Mouse (Mus musculus) megakaryocyte-erythroid progenitor cell, adult 5-6 weeks (primary cell): Measurements from ENCODE around the gene Dmrt1. TPM values are rescaled to one million over a fixed set of nuclear protein-coding genes. Genes with fewer than 3 reads are reported as not detected.
"Not testable (repeated sequence)": the region's sequence is repeated elsewhere in the genome, so short reads cannot be mapped to it uniquely, and the experiment has no call there.

Experiments
- ATAC-seq: replicated peaks from 2 replicates; pipeline ENCODE4 v1.8.0; 2016; ENCODE audit warnings: mild to moderate bottlenecking, inconsistent platforms; ENCODE audit not compliant: severe bottlenecking, poor library complexity, low FRiP score, low TSS enrichment
- total RNA-seq, 2 experiments: library from RNA; stranded (forward) in 1 of 2; stranded (reverse) in 1 of 2; fragments of 200-1000, 215-1000 nt in 1 of 2; fragments of >200 nt in 1 of 2; fragmentation: Nextera tagmentation in 1 of 2; gene quantifications; 2 replicates each; pipeline ENCODE4 v1.2.3; 2014 to 2017

The Dmrt1 gene
- not detected in 2 replicates for total RNA-seq (2014; fragmentation: Nextera tagmentation)
- total RNA-seq (2017) = not detected in 2 replicates

- ATAC-seq = no peak
These were observed at the start of gene Dmrt1 for GRCm38 (mm10) chr19:25505360-25506196. TSS of gene Dmrt1 (plus strand) at chr19:25505618.

GRCm38 (mm10) chr19:25460760-25461159 is 44.7 kb upstream of the Dmrt1 start:
- ATAC-seq = no peak

GRCm38 (mm10) chr19:25461553-25462320 is 43.7 kb upstream of the Dmrt1 start:
- ATAC-seq = no peak

- not testable (repeated sequence) for ATAC-seq
These were observed 29.6 kb upstream of the Dmrt1 start for GRCm38 (mm10) chr19:25475806-25476205.

GRCm38 (mm10) chr19:25479152-25479669 is 26.2 kb upstream of the Dmrt1 start:
- no peak for ATAC-seq

DNA sequence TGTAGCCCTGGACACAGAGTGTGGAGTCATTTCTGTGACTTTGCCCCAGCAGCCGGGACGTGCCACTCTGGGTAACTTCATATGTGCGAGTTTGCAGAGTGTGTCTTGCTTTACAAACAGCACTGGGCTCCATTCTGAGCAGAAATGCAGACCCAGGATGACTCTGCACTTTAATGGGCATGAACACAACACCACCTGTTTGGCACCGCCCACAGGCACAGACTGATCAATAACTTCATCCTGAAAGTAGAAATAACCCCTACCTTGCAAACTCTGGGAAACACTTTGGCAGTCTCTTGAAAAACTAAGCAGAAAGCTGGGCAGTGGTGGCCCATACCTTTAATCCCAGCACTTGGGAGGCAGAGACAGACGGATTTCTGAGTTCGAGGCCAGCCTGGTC is 24.6 kb upstream of the Dmrt1 start:
- ATAC-seq = no peak

- no peak for ATAC-seq
These were observed 18.9 kb upstream of the Dmrt1 start for GRCm38 (mm10) chr19:25486561-25486960.

GRCm38 (mm10) chr19:25487350-25487749 is 18.1 kb upstream of the Dmrt1 start:
- no peak for ATAC-seq

DNA sequence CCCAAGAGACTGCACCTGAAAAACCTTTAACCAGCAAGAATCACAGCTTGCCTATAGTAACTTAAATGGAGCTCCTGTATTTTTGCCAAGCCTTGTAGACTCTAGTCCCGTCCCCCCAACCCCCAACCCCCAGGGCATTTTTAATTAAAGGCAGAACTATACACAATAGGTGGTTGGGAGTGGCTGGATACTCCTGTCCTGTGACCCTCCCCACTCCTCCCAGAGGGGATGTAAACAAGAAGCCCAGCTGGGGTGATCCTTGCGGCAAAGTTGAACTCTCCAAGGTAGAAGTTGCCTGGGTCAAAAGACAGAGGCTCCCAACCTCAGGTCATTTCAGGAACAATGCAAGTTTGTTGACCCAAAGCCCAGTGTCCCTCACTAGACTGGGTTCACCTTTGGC is 16.9 kb upstream of the Dmrt1 start:
- no peak for ATAC-seq

DNA sequence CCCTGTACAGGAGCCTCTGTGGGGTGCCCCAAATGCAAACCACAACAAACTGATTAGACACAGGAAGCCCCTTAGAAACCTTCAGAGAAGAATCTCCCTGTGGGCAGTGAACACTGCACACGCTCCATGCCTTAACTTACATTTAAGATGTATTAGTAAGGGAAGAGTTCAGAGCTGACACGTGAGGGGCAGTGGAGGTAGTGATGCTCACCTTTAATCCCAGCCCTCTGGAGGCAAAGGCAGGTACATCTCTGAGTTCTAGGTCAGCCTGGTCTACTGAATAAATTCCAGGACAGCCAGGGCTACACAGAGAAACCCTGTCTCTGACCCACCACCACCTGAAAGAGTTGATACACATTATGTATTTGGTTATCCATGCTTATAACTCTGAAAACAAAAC is 15.9 kb upstream of the Dmrt1 start:
- ATAC-seq = no peak

DNA sequence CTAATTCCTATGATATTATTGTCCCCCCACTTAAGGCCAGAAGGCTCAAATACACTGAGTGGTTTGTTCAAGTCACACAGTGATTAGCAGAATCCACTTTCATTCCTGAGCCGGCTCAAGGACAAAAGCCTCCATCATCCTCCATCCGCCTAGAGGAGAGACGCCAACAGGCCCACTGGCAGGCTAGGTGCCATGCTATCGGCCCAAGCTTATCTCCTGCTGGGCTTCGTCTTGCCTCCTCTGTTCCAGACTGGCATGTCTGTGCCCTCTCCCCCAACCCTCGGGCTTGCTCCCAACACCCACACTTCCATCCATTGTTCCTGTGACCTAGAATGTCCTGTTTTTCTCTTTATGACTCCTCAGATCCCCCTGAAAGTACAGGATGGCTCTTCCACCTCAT is 8.0 kb upstream of the Dmrt1 start:
- no peak for ATAC-seq

GRCm38 (mm10) chr19:25504878-25505277 is 540 bp upstream of the Dmrt1 start:
- no peak for ATAC-seq

GRCm38 (mm10) chr19:25506616-25507015 is 1.2 kb downstream of the Dmrt1 start:
- ATAC-seq = no peak

- ATAC-seq = no peak
These were observed 9.6 kb downstream of the Dmrt1 start for GRCm38 (mm10) chr19:25514986-25515530.

DNA sequence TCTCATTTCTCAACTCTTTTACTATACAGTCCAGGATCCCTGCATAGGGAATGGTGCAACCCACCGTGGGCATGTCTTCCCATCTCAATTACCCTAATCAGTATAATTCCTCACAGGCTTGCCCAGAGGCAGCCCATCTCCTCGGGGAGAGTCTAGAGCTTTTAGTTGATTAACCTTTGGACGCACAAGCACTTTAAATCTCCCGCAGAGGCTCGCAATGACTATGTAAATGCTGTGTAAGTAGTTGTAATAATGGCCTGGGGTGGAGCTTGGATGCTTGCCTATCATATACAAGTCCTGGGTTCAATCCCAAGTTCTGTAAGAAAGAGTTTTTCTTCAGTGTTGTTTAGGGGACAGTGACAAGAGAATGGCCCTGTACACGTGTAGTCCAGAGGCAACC is 18.7 kb downstream of the Dmrt1 start:
- ATAC-seq = no peak

DNA sequence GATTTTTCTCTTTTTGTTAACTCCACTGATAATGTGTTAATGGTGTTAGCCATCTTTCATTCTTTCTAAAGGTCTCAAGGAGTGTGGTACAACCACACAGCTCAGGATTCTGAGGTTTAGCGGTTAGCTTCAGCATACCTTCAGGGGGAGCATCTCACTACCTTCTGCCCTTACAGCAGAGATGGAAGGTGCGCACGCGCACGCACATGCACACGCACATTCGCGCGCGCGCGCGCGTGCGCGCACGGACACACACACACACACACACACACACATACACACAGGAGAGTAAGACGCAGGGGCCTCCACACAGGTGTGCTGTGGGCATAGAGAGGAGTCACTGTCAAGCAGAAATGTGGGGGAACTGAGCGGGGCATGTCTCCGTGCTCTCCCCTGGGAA is 20.3 kb downstream of the Dmrt1 start:
- ATAC-seq = no peak

GRCm38 (mm10) chr19:25529673-25530072 is 24.3 kb downstream of the Dmrt1 start:
- ATAC-seq = no peak

GRCm38 (mm10) chr19:25545714-25546340 is 40.4 kb downstream of the Dmrt1 start:
- ATAC-seq = 0 out of 2 replicates have a peak, but pooled peaks have one; percentile 55

DNA sequence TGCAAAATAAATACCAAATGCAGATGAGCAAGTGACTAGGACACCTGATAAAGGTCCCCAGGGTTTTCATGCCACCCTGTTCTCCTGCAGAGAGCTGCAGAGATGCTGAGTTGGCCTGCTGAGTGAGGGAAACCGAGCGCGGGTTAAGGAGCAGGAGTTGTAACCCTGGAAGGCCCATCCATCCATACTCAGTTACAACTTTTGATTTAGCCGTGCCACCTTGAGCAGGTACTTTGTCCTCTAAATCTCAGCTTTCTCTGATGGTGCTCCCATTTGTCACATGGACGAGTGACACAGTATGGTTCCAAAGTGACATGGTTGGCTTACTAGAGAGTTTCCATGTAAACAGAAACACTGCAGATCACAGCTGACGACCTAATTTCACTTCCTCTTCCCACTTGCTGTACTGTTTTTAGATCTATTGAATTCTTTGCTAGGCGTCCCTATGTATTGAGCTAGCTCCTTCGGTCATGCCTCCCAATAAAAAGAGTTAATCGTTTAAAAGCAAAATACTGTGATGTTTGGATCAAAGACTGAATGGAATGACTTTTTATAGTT is 41.7 kb downstream of the Dmrt1 start:
- no peak for ATAC-seq
